Mouse (Mus musculus): ENCODE results near the gene Znrf2. TPM values are rescaled to one million over a fixed set of nuclear protein-coding genes. Genes with fewer than 3 reads are reported as not detected.
A peak's percentile ranks its signal among the peaks of the same experiment; 100 is the strongest.

The Znrf2 gene
- polyA plus RNA-seq, 1 experiment, result 8.3 TPM

- H3K27me3 ChIP-seq (ENCODE audit: control insufficient read depth, insufficient read depth, low read length), result no peaks in the 10 kb centered on the region
- peak in 1 of 2 experiments; percentile 53 for DNase-seq
- no peak overlapping the region for H3K4me3 ChIP-seq (replicated peaks; ENCODE audit: insufficient read depth, low read depth, low read length)
- no peak overlapping the region for H3K27ac ChIP-seq (ENCODE audit: insufficient read depth, low read length)
- TF ChIP-seq POLR2A (IDR thresholded peaks at IDR 0.05; ENCODE audit: borderline replicate concordance, insufficient read depth, low read length) (no peak), CTCF (IDR thresholded peaks at IDR 0.05; ENCODE audit: borderline replicate concordance, insufficient read depth, low read depth, low read length) (no peak)
- no peaks in the 10 kb centered on the region for H3K4me1 ChIP-seq (ENCODE audit: control insufficient read depth, insufficient read depth, low read length)
Observed at GRCm38 (mm10) chr6:54878546-54878945, 61.8 kb downstream of the Znrf2 start.

- 69% methylated on average over 4 of the region's 4 CpGs for WGBS
- Histone ChIP-seq H3K27ac (ENCODE audit: insufficient read depth, low read length) (no peak overlapping the region), H3K4me3 (replicated peaks; ENCODE audit: insufficient read depth, low read depth, low read length) (no peak overlapping the region), H3K27me3 (ENCODE audit: control insufficient read depth, insufficient read depth, low read length) (no peaks in the 10 kb centered on the region), H3K4me1 (ENCODE audit: control insufficient read depth, insufficient read depth, low read length) (no peaks in the 10 kb centered on the region)
- no peak for DNase-seq
- no peak for TF ChIP-seq CTCF (IDR thresholded peaks at IDR 0.05; ENCODE audit: borderline replicate concordance, insufficient read depth, low read depth, low read length)
- TF ChIP-seq POLR2A (IDR thresholded peaks at IDR 0.05; ENCODE audit: borderline replicate concordance, insufficient read depth, low read length), result no peak
Observed at GRCm38 (mm10) chr6:54880086-54880485, 63.4 kb downstream of the Znrf2 start.

GRCm38 (mm10) chr6:54883424-54883823 lies 66.7 kb downstream of the Znrf2 start:
- Histone ChIP-seq H3K27me3 (ENCODE audit: control insufficient read depth, insufficient read depth, low read length) (no peaks in the 10 kb centered on the region), H3K4me3 (replicated peaks; ENCODE audit: insufficient read depth, low read depth, low read length) (no peak overlapping the region), H3K27ac (ENCODE audit: insufficient read depth, low read length) (no peak overlapping the region), H3K4me1 (ENCODE audit: control insufficient read depth, insufficient read depth, low read length) (no peaks in the 10 kb centered on the region)
- WGBS, result 83% methylated on average over 2 of the region's 2 CpGs
- TF ChIP-seq CTCF (IDR thresholded peaks at IDR 0.05; ENCODE audit: borderline replicate concordance, insufficient read depth, low read depth, low read length), result no peak
- TF ChIP-seq POLR2A (IDR thresholded peaks at IDR 0.05; ENCODE audit: borderline replicate concordance, insufficient read depth, low read length), result no peak
- no peak for DNase-seq

DNA sequence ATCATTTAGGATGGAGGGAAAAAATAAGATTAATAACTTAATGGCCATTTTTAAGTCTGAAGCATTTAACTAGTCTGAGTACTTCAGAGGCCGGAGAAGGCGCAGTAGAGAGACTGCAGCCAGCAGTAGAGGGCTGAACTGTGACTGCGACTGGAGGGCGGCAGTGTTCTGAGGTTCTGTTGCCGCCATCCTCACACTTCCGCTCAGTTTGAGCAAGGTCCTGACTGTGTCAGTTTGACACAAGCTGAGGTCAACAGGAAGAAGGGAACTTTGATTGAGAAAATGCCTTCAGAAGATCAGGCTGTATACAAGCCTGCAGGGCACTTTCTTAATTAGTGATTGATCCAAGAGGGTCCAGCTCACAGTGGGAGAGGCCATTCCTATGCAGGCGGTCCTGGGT lies 69.5 kb downstream of the Znrf2 start:
- TF ChIP-seq POLR2A (IDR thresholded peaks at IDR 0.05; ENCODE audit: borderline replicate concordance, insufficient read depth, low read length) (no peak), CTCF (IDR thresholded peaks at IDR 0.05; ENCODE audit: borderline replicate concordance, insufficient read depth, low read depth, low read length) (no peak)
- Histone ChIP-seq H3K27me3 (ENCODE audit: control insufficient read depth, insufficient read depth, low read length) (no peaks in the 10 kb centered on the region), H3K27ac (ENCODE audit: insufficient read depth, low read length) (no peak overlapping the region), H3K4me3 (replicated peaks; ENCODE audit: insufficient read depth, low read depth, low read length) (no peak overlapping the region), H3K4me1 (ENCODE audit: control insufficient read depth, insufficient read depth, low read length) (no peaks in the 10 kb centered on the region)
- DNase-seq, result no peak
- WGBS, result 84% methylated on average over 7 of the region's 7 CpGs

DNA sequence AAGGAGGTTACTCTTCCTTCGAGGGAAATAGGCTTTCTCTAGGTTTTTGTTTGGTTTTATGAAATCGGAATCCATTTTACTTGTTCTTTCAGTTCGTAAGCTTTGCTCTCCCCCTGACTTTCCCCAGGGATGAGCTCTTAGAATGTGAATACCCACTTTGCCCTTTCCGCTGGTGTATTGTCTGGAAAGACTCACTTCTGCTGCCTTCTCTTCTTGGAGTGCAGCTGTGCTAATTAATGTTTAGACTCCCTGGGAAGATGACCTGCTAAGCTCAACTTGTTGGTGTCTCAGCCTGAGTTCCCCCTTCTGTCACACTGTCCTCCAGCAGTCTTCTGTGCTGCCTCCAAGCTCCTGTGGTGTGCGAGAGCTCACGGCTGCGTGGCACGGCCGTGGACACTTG lies 73.5 kb downstream of the Znrf2 start:
- H3K4me1 ChIP-seq (ENCODE audit: control insufficient read depth, insufficient read depth, low read length), result no peaks in the 10 kb centered on the region
- H3K27me3 ChIP-seq (ENCODE audit: control insufficient read depth, insufficient read depth, low read length), result no peaks in the 10 kb centered on the region
- no peak overlapping the region for H3K27ac ChIP-seq (ENCODE audit: insufficient read depth, low read length)
- TF ChIP-seq CTCF (IDR thresholded peaks at IDR 0.05; ENCODE audit: borderline replicate concordance, insufficient read depth, low read depth, low read length) (no peak), POLR2A (IDR thresholded peaks at IDR 0.05; ENCODE audit: borderline replicate concordance, insufficient read depth, low read length) (no peak)
- H3K4me3 ChIP-seq (replicated peaks; ENCODE audit: insufficient read depth, low read depth, low read length), result no peak overlapping the region
- no peak for DNase-seq
- 62% methylated on average over 9 of the region's 9 CpGs for WGBS

DNA sequence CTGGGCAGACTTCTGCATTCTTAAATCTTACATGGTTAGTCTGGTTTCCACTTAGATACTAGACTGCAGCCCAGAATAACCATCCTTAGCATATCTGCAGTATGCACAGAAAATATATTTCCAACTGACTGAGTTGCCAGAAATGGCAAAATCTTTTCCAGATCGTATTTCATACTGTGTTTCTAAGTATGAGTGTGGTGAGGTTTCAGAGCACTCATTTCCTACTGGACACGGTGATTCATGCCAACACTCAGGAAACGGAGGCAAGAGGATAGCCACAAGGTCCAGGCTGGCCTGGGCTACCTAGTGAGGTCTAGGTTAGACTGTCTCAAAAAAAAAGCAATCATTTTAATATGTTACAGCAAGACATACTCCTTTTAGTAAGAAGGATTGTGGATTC lies 74.7 kb downstream of the Znrf2 start:
- no peaks in the 10 kb centered on the region for H3K4me1 ChIP-seq (ENCODE audit: control insufficient read depth, insufficient read depth, low read length)
- no peak overlapping the region for H3K4me3 ChIP-seq (replicated peaks; ENCODE audit: insufficient read depth, low read depth, low read length)
- no peak for DNase-seq
- WGBS, result 57% methylated on average over 3 of the region's 3 CpGs
- no peaks in the 10 kb centered on the region for H3K27me3 ChIP-seq (ENCODE audit: control insufficient read depth, insufficient read depth, low read length)
- no peak overlapping the region for H3K27ac ChIP-seq (ENCODE audit: insufficient read depth, low read length)
- TF ChIP-seq POLR2A (IDR thresholded peaks at IDR 0.05; ENCODE audit: borderline replicate concordance, insufficient read depth, low read length), result no peak
- no peak for TF ChIP-seq CTCF (IDR thresholded peaks at IDR 0.05; ENCODE audit: borderline replicate concordance, insufficient read depth, low read depth, low read length)

DNA sequence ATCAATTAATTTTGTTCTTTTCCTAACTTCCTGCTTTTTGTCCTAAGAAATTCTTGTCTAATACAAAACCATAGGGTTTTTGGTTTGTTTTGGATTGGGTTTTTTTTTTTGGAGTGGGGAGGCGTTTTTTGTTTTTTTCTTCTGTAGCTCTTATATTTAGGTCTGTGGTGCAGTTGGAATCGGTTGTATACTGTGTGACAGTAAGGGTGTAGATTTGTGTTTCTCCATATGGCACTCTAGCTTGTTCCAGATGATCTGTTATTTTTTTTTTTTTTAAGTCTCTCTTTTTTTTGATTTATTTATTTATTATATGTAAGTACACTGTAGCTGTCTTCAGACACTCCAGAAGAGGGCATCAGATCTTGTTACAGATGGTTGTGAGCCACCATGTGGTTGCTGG lies 83.5 kb downstream of the Znrf2 start:
- H3K4me1 ChIP-seq (ENCODE audit: control insufficient read depth, insufficient read depth, low read length), result no peaks in the 10 kb centered on the region
- H3K27me3 ChIP-seq (ENCODE audit: control insufficient read depth, insufficient read depth, low read length), result no peaks in the 10 kb centered on the region
- H3K4me3 ChIP-seq (replicated peaks; ENCODE audit: insufficient read depth, low read depth, low read length), result no peak overlapping the region
- TF ChIP-seq POLR2A (IDR thresholded peaks at IDR 0.05; ENCODE audit: borderline replicate concordance, insufficient read depth, low read length), result no peak
- TF ChIP-seq CTCF (IDR thresholded peaks at IDR 0.05; ENCODE audit: borderline replicate concordance, insufficient read depth, low read depth, low read length), result no peak
- H3K27ac ChIP-seq (ENCODE audit: insufficient read depth, low read length), result no peak overlapping the region
- DNase-seq, result no peak
- WGBS, result 76% methylated on average over 2 of the region's 2 CpGs

DNA sequence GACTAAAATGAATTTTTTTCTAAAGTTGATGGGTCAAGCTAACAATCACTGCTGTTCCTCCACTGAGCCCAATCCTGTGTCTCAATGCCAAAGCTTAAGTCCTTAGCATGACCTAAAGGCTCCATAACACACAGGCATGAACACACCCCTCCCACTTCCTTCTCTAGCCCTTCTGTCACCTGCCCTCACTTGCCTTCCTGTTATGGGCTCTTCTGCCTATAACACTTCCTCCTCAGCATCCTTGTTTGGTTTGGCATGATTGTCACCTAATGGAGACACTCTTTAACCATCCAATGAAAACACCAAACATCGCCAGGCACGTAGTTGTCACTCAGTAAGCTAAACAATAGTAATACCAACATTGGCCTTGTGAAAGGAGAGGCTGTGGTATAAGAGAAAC lies 85.8 kb downstream of the Znrf2 start:
- no peak for DNase-seq
- WGBS, result 100% methylated on average over 2 of the region's 2 CpGs
- no peak overlapping the region for H3K4me3 ChIP-seq (replicated peaks; ENCODE audit: insufficient read depth, low read depth, low read length)
- H3K4me1 ChIP-seq (ENCODE audit: control insufficient read depth, insufficient read depth, low read length), result no peaks in the 10 kb centered on the region
- H3K27ac ChIP-seq (ENCODE audit: insufficient read depth, low read length), result no peak overlapping the region
- TF ChIP-seq CTCF (IDR thresholded peaks at IDR 0.05; ENCODE audit: borderline replicate concordance, insufficient read depth, low read depth, low read length) (no peak), POLR2A (IDR thresholded peaks at IDR 0.05; ENCODE audit: borderline replicate concordance, insufficient read depth, low read length) (no peak)
- no peaks in the 10 kb centered on the region for H3K27me3 ChIP-seq (ENCODE audit: control insufficient read depth, insufficient read depth, low read length)

All from cerebellum, adult 2 months (tissue).